Comparison of ENCODE assay signal across 18 mouse cellular contexts in the genomic region with DNA sequence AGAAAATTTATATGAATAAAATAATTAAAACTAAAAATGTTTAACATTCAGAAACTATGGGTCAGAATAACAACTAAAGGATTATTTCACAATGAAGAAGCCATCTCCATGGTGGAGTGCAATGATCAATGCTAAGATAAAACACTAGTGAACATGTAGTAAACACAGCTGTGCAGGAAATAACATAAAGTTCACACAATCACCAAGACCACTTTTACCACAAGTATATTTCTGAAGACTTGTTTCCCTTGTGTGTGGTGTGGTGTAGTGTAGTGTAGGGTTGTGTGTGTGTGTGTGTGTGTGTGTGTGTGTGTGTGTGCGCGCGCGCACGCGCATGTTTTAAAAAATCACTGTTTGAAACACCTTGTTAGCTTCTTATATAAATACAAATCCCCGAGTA.
DNase-seq lines count a peak whose midpoint lies in the region; ATAC-seq lines count a peak whose summit lies in the region.
"Had no signal": no experiment of that assay in that cellular context is flagged by ENCODE, and none has a peak within 500 bp of the region (broad histone marks: within the 10 kb centered on the region; RNA-seq: fewer than 3 reads in every experiment).

No protein-coding gene starts in this region.

- no peak overlapping the region for H3K4me2 ChIP-seq in midbrain, embryonic 11.5 days
- no peak overlapping the region for H3K4me2 ChIP-seq in midbrain, embryonic 16.5 days (ENCODE audit: low read length)
- no peak overlapping the region for H3K4me2 ChIP-seq in midbrain, embryonic 15.5 days
- H3K4me2 ChIP-seq: limb, embryonic 13.5 days; stomach, embryonic 15.5 days had no signal

- H3K27ac ChIP-seq in midbrain, embryonic 11.5 days (ENCODE audit: low read depth, low read length): peak overlapping the region; percentile 75
- H3K27ac ChIP-seq in midbrain, embryonic 16.5 days (ENCODE audit: low read length): no peak overlapping the region
- peak overlapping the region; percentile 45; the same call in 1 of the 2 replicates for H3K27ac ChIP-seq in midbrain, embryonic 15.5 days
- H3K27ac ChIP-seq: limb, embryonic 13.5 days; liver, embryonic 14.5 days; stomach, embryonic 15.5 days had no signal

- H3K36me3 ChIP-seq in midbrain, embryonic 11.5 days (ENCODE audit: control insufficient read depth, insufficient read depth, low read length): no peaks in the 10 kb centered on the region
- H3K36me3 ChIP-seq in midbrain, embryonic 16.5 days (ENCODE audit: control insufficient read depth, insufficient read depth, low read length): no peaks in the 10 kb centered on the region
- no peaks in the 10 kb centered on the region for H3K36me3 ChIP-seq in midbrain, embryonic 15.5 days (replicated peaks)
- H3K36me3 ChIP-seq: limb, embryonic 13.5 days; stomach, embryonic 15.5 days had no signal

- H3K9me3 ChIP-seq in midbrain, embryonic 11.5 days (ENCODE audit: control insufficient read depth, low read length): no peaks in the 10 kb centered on the region
- no peaks in the 10 kb centered on the region for H3K9me3 ChIP-seq in midbrain, embryonic 16.5 days (replicated peaks; ENCODE audit: control insufficient read depth, low read length, poor library complexity, severe bottlenecking)
- no peaks in the 10 kb centered on the region for H3K9me3 ChIP-seq in midbrain, embryonic 15.5 days
- H3K9me3 ChIP-seq: limb, embryonic 13.5 days; stomach, embryonic 15.5 days had no signal

- no peak overlapping the region for H3K9ac ChIP-seq in midbrain, embryonic 11.5 days (ENCODE audit: low read length)
- no peak overlapping the region for H3K9ac ChIP-seq in midbrain, embryonic 16.5 days (ENCODE audit: low read depth, low read length)
- H3K9ac ChIP-seq in midbrain, embryonic 15.5 days: no peak overlapping the region
- H3K9ac ChIP-seq: limb, embryonic 13.5 days; liver, embryonic 14.5 days; stomach, embryonic 15.5 days had no signal

- WGBS in midbrain, embryonic 11.5 days: 93% methylated on average over 7 of the region's 7 CpGs
- 88% methylated on average over 7 of the region's 7 CpGs for WGBS in midbrain, embryonic 16.5 days
- 90% methylated on average over 7 of the region's 7 CpGs for WGBS in midbrain, embryonic 15.5 days

- no peak for DNase-seq in midbrain, embryonic 11.5 days (ENCODE audit: low spot score, missing footprints)
- peak; percentile 38 for DNase-seq in thymus, postnatal 4 days
- no peak for DNase-seq in kidney, postnatal 14 days
- DNase-seq in layer of hippocampus, adult 9-10 months (ENCODE audit: low spot score): no peak
- DNase-seq: adrenal gland, adult 8-10 months; cerebellum, adult 11 months; cerebellum, postnatal 14 days; gastrocnemius, postnatal 14 days; kidney, adult 11 months; kidney, postnatal 10 days; lung, postnatal 10 days had no signal

- no peaks in the 10 kb centered on the region for H3K27me3 ChIP-seq in midbrain, embryonic 11.5 days (ENCODE audit: control insufficient read depth, insufficient read depth, low read length)
- H3K27me3 ChIP-seq in midbrain, embryonic 16.5 days (ENCODE audit: control insufficient read depth, insufficient read depth, low read depth, low read length): no peaks in the 10 kb centered on the region
- no peaks in the 10 kb centered on the region for H3K27me3 ChIP-seq in midbrain, embryonic 15.5 days (replicated peaks)
- H3K27me3 ChIP-seq: limb, embryonic 13.5 days; stomach, embryonic 15.5 days had no signal

- ATAC-seq in midbrain, embryonic 11.5 days (ENCODE audit: low FRiP score): no peak
- ATAC-seq in midbrain, embryonic 16.5 days: no peak
- ATAC-seq in activated CD4-positive, CD25-positive, alpha-beta regulatory T cell, adult 4 months: peak; percentile 80
- ATAC-seq in midbrain, embryonic 15.5 days (replicated peaks): no peak

- no peak overlapping the region for H3K4me3 ChIP-seq in midbrain, embryonic 11.5 days (ENCODE audit: low read depth, low read length)
- no peak overlapping the region for H3K4me3 ChIP-seq in midbrain, embryonic 16.5 days (ENCODE audit: low read depth, low read length)
- no peak overlapping the region for H3K4me3 ChIP-seq in midbrain, embryonic 15.5 days
- H3K4me3 ChIP-seq: limb, embryonic 13.5 days; myocyte; stomach, embryonic 15.5 days had no signal

- peaks cover 8% of the 10 kb centered on the region; the same call in 1 of the 2 replicates for H3K4me1 ChIP-seq in midbrain, embryonic 11.5 days (ENCODE audit: control insufficient read depth, insufficient read depth, low read length)
- H3K4me1 ChIP-seq in midbrain, embryonic 16.5 days (ENCODE audit: control insufficient read depth, insufficient read depth, low read length): peaks cover 10% of the 10 kb centered on the region
- peaks cover 7% of the 10 kb centered on the region for H3K4me1 ChIP-seq in midbrain, embryonic 15.5 days
- H3K4me1 ChIP-seq: limb, embryonic 13.5 days; stomach, embryonic 15.5 days had no signal
